Mouse (Mus musculus): ENCODE measurements around the gene Sfrp5.

DNA sequence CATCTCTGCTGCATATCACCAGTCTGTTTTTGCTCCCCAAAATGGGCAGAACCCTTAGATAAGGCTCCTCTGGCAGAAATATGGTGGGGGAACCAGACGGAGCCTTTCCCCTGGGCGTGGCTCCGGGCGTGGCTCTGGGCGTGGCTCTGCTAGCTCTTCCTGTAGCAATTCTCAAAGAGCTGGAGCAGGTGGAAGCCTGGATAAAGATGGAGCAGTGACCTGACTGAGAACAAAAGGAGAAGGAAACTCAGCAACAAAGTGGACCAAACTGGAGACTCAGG is 28.2 kb upstream of the Sfrp5 start:
- no peak for TF ChIP-seq EP300 (IDR thresholded peaks at IDR 0.05; ENCODE audit: insufficient read depth, low read depth, low read length)
- TF ChIP-seq CTCF (IDR thresholded peaks at IDR 0.05), result no peak
- no peak for TF ChIP-seq POLR2A (IDR thresholded peaks at IDR 0.05; ENCODE audit: insufficient read depth, low read depth, low read length)
